In the genomic region with DNA sequence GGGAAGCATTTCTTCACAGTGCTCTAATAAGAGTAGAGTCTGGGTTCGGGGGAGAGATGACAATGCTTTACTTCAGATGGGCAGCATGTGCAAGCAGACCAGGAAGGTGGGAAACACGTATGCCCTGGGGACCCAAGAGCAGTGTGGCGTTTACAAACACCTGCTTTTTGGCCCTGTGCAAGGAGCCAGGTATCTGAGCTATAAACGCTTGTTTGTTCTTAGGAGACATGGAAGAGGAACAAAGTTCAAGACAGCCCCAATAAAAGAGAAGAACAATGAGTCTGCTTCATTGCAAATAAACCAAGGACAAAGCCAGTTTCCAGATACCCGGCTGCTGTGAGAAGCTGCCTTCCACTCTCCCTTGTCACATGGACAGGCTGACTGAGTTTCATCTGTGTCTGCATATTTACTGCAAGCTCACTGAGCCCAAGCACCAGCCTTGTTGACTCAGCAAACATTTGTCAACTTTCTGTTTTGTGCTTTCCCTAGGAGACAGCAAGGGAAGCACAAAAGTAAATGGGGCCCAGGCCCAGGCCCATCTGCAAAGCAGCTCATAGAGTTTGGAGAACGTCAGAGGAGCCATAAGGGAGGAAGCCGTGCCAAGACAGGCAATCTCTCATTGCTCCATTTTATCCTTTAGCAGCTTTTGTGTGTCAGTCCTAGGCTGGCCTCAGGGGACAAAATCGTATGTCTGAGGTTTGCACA, we compare ENCODE assay signal across 9 mouse cellular contexts.
DNase-seq lines count a peak whose midpoint lies in the region; ATAC-seq and TF ChIP-seq lines count a peak whose summit lies in the region.
"Had no signal": no experiment of that assay in that cellular context is flagged by ENCODE, and none has a peak within 500 bp of the region (broad histone marks: within the 10 kb centered on the region; RNA-seq: fewer than 3 reads in every experiment).

No protein-coding gene starts in this region.

- no peak for TF ChIP-seq CTCF in left cerebral cortex, adult 2 months (IDR thresholded peaks at IDR 0.05)

- no peak overlapping the region for H3K4me2 ChIP-seq in heart, embryonic 12.5 days
- no peak overlapping the region for H3K4me2 ChIP-seq in intestine, embryonic 14.5 days (ENCODE audit: low read length)
- H3K4me2 ChIP-seq: heart, embryonic 13.5 days; neural tube, embryonic 13.5 days had no signal

- no peak for ATAC-seq in heart, embryonic 12.5 days (ENCODE audit: insufficient number of reproducible peaks, low FRiP score)
- 0 out of 2 replicates have a peak, but pooled peaks have one; percentile 43 for ATAC-seq in intestine, embryonic 14.5 days (replicated peaks; ENCODE audit: low FRiP score, low TSS enrichment, low read depth)

- no peak overlapping the region for H3K27ac ChIP-seq in heart, embryonic 12.5 days (ENCODE audit: poor library complexity, severe bottlenecking)
- no peak overlapping the region for H3K27ac ChIP-seq in left cerebral cortex, adult 2 months
- no peak overlapping the region for H3K27ac ChIP-seq in intestine, embryonic 14.5 days (ENCODE audit: low read depth)
- H3K27ac ChIP-seq: heart, embryonic 13.5 days; neural tube, embryonic 13.5 days had no signal

- 64% methylated on average over 8 of the region's 8 CpGs for WGBS in heart, embryonic 12.5 days
- 47% methylated on average over 8 of the region's 8 CpGs for WGBS in intestine, embryonic 14.5 days

- intact Hi-C loops in left cerebral cortex, postnatal 4 days (cut with DNase I), result no loop called here
- intact Hi-C loops in left cerebral cortex, adult 2 months (cut with DNase I), result no loop called here

- no peaks in the 10 kb centered on the region for H3K4me1 ChIP-seq in heart, embryonic 12.5 days (replicated peaks)
- peaks cover 6% of the 10 kb centered on the region; the same call in 1 of the 2 replicates for H3K4me1 ChIP-seq in intestine, embryonic 14.5 days (replicated peaks; ENCODE audit: control insufficient read depth, insufficient read depth, low read length)
- H3K4me1 ChIP-seq: heart, embryonic 13.5 days; neural tube, embryonic 13.5 days had no signal

- no peaks in the 10 kb centered on the region for H3K27me3 ChIP-seq in heart, embryonic 12.5 days (replicated peaks)
- no peaks in the 10 kb centered on the region for H3K27me3 ChIP-seq in intestine, embryonic 14.5 days (replicated peaks; ENCODE audit: control insufficient read depth, insufficient read depth, low read length)
- H3K27me3 ChIP-seq: heart, embryonic 13.5 days; neural tube, embryonic 13.5 days had no signal

- DNase-seq in heart, adult 11 months, result peak; percentile 92
- peak; percentile 17 for DNase-seq in left cerebral cortex, postnatal 4 days
- DNase-seq in left cerebral cortex, adult 2 months (ENCODE audit: extremely low spot score in 1 of 2, low spot score in 2 of 2), result no peak
- DNase-seq in Muller cell, postnatal 12 days (ENCODE audit: inconsistent ontology term), result peak; percentile 14
- DNase-seq in intestine, embryonic 14.5 days (ENCODE audit: low spot score), result peak; percentile 53
- no peak for DNase-seq in spleen, postnatal 10 days (ENCODE audit: low spot score in 2 of 2)

- H3K9ac ChIP-seq in heart, embryonic 12.5 days, result no peak overlapping the region
- H3K9ac ChIP-seq in intestine, embryonic 14.5 days (ENCODE audit: low read length), result no peak overlapping the region
- H3K9ac ChIP-seq: heart, embryonic 13.5 days; neural tube, embryonic 13.5 days had no signal

- no peak overlapping the region for H3K4me3 ChIP-seq in heart, embryonic 12.5 days
- H3K4me3 ChIP-seq in left cerebral cortex, adult 2 months, result no peak overlapping the region
- no peak overlapping the region for H3K4me3 ChIP-seq in intestine, embryonic 14.5 days (ENCODE audit: low read depth, low read length)
- H3K4me3 ChIP-seq: heart, embryonic 13.5 days; neural tube, embryonic 13.5 days had no signal

- H3K36me3 ChIP-seq in heart, embryonic 12.5 days, result no peaks in the 10 kb centered on the region
- H3K36me3 ChIP-seq in intestine, embryonic 14.5 days (ENCODE audit: control insufficient read depth, insufficient read depth, low read length), result no peaks in the 10 kb centered on the region
- H3K36me3 ChIP-seq: heart, embryonic 13.5 days; neural tube, embryonic 13.5 days had no signal

- H3K9me3 ChIP-seq in heart, embryonic 12.5 days (replicated peaks), result no peaks in the 10 kb centered on the region
- H3K9me3 ChIP-seq in intestine, embryonic 14.5 days (ENCODE audit: control insufficient read depth, low read length), result no peaks in the 10 kb centered on the region
- H3K9me3 ChIP-seq: heart, embryonic 13.5 days; neural tube, embryonic 13.5 days had no signal

Comparison
In these comparisons a context has a peak if more than half of its experiments do, and no peak if none do; other contexts are left out.
1. DNase-seq: peak in heart, adult 11 months (single experiment), left cerebral cortex, postnatal 4 days (single experiment), Muller cell, postnatal 12 days (single experiment) and intestine, embryonic 14.5 days (single experiment); none in left cerebral cortex, adult 2 months (0 of 2) and spleen, postnatal 10 days (0 of 2).